Mouse (Mus musculus) embryonic fibroblast, embryonic 13.5 days (primary cell): ENCODE measurements around the gene Cdk12.

Source experiments
- CTCF ChIP-seq: IDR thresholded peaks from 2 replicates; pipeline ENCODE4 v1.5.1; 2011; ENCODE audit warnings: mild to moderate bottlenecking, control low read depth, low read length, moderate library complexity, borderline replicate concordance; ENCODE audit not compliant: insufficient read depth
- POLR2A ChIP-seq: IDR thresholded peaks from 2 replicates; pipeline ENCODE4 v1.6.1; 2011; ENCODE audit warnings: low read depth, mild to moderate bottlenecking, control low read depth, low read length, moderate library complexity

- TF ChIP-seq CTCF (peak; percentile 45; the same call in 1 of the 2 replicates), POLR2A (no peak)
These were observed 93.4 kb downstream of the Cdk12 start for GRCm38 (mm10) chr11:98296277-98296676.
